Mouse (Mus musculus): ENCODE measurements around the gene Brd4. TPM values are rescaled to one million over a fixed set of nuclear protein-coding genes. Genes with fewer than 3 reads are reported as not detected.

Gene Brd4
- total RNA-seq, 2 experiments from 2014 or later, result 64.0 to 67.4 TPM

GRCm38 (mm10) chr17:32283341-32283740 lies 1.2 kb downstream of the Brd4 start:
- DNase-seq, result peak in 1 of 2 experiments; percentile 35
- intact Hi-C loops (cut with DNase I), result loop anchor here (5.0 kb wide), 2 partner anchors 46 to 61 kb away; no protein-coding TSS in a partner anchor

- no peak for DNase-seq
- intact Hi-C loops (cut with DNase I), result loop anchor here (5.0 kb wide), 2 partner anchors 44 to 59 kb away; no protein-coding TSS in a partner anchor
Measured at GRCm38 (mm10) chr17:32281611-32282310, 2.8 kb downstream of the Brd4 start.

DNA sequence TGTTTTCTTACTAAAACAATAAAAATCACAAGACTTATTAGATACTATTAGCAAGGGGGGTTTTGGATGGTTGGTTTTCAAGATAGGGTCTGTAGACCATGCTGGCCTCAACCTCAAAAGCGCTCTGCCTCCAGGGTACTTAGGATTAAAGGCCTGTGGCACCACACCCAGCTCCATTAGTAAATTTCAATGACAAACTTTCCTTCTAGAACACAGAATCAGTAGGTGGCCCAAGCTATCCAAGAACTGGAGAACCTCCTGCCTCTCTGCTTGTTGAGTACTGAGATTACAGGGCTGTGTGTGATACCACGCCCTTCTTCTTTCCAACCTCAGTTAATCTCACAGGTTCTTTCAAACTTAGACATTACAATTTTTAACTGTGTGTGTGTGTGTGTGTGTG lies 3.4 kb downstream of the Brd4 start:
- no peak for DNase-seq
- intact Hi-C loops (cut with DNase I), result loop anchor here (5.0 kb wide), 2 partner anchors 44 to 59 kb away; no protein-coding TSS in a partner anchor

DNA sequence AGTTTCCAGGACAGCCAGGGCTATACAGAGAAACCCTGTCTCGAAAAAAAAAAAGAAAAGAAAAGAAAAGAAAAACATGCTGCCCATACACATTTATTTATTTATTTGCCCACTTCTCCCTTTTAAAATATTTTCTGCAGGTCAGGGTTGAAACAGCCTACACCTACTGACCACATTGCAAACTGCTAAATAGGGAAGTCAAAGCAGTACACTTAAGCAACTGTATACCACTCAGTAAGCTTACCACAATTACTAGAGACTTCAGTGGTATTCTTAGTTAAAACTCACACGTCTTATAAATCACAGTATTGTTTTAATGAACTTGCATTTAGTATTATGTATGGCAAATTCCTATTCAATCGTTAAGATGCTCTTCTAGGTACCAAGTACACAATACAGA lies 3.9 kb downstream of the Brd4 start:
- intact Hi-C loops (cut with DNase I), result loop anchor here (5.0 kb wide), 2 partner anchors 43 to 58 kb away; no protein-coding TSS in a partner anchor
- no peak for DNase-seq

- intact Hi-C loops (cut with DNase I), result no loop called here
- DNase-seq, result no peak
Measured at GRCm38 (mm10) chr17:32277201-32277600, 7.3 kb downstream of the Brd4 start.

DNA sequence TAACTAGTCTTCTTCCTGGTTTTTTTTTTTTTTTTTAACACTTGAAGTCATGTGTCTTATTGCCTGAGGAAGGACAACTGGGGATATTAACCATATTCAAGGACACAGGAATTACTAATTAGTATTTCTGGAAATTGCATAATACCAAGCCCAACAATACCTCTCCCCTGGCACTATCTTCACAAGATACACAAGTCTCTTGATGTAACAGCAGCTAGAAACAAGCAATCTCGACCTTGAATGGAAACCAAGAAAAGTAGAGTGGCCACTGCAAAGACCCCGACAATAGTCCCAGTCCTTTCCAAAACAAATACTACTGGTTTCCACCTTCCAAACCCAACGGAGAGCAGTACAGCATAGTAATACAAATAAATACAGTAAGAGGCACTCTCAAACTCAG lies 9.0 kb downstream of the Brd4 start:
- DNase-seq, result no peak
- intact Hi-C loops (cut with DNase I), result no loop called here

GRCm38 (mm10) chr17:32269151-32269550 lies 15.4 kb downstream of the Brd4 start:
- DNase-seq, result no peak
- intact Hi-C loops (cut with DNase I), result no loop called here

DNA sequence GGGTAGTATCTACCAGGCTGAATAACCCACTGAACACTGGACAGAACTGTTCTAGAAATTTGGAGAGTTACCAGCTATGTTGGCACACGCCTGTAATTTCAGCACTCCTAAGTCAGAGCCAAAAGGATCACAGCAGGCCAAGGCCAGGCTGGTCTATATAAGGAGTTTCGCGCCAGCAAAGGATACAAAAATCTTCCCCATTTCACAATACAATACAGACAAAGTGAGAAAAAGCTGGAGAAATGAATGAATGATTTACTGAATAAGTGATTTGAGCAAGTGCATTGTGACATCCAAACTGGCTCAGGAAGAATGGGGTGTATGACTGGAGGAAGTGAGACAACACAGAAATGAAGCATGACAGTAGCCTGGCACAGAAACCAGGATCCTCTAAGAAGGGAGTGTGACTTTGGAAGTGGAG lies 16.0 kb downstream of the Brd4 start:
- intact Hi-C loops (cut with DNase I), result no loop called here
- peak in 1 of 2 experiments; percentile 30 for DNase-seq

DNA sequence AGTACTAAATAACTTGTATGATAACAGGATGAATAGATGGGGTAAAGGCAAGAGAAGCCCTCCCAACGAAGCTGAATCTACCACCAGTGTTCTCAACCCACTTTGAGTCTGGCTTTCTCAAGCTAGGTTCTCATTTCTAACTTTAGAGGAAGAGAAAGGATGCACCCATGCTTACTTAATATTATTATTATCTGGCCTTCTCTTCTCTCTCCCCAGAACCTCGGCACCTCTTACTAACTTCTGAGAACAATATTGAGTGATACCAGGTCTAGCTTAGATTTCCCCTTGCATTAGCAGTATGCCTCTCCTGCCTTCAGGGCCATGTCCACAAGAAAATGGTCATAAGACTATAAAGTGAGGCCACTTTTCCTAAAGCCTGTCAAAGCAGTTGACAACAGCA lies 16.4 kb downstream of the Brd4 start:
- intact Hi-C loops (cut with DNase I), result no loop called here
- DNase-seq, result no peak

DNA sequence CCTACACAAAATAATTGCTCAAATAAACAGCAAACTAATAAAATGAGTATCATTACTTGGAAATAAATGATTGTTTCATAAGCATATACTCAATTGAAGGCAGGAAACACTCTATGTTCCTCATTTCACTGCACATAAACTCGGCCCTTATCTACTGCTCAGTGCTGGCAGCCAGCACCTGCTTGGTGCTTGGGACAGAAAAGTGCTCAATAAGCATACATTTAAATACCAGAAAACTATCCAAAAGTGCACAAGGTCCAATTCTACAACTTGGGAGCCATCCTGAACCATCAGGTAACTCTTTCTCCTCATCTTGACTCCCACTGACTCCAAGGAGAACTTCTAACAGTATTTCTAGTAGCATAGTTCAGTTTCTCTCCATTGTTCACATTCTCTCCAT lies 16.9 kb downstream of the Brd4 start:
- intact Hi-C loops (cut with DNase I), result no loop called here
- DNase-seq, result no peak

DNA sequence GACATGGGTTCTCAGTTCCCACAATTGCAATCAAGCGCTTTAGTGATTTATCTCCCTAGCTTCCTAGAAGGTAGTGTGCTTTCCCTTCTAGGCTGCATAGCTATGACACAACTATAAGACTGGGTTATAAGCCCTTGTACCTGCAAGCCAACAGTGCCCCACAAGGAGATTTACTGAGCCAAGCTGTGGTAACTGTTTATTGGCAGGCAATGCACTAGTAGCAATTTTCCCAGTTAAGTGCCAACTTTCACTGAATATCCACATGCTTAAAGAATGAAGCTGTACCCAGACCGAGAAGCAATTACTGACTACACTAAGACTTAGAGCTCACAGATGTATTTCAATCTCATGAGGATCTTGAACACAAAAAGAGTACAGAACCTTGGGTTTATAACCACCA lies 20.9 kb downstream of the Brd4 start:
- intact Hi-C loops (cut with DNase I), result no loop called here
- DNase-seq, result no peak

DNA sequence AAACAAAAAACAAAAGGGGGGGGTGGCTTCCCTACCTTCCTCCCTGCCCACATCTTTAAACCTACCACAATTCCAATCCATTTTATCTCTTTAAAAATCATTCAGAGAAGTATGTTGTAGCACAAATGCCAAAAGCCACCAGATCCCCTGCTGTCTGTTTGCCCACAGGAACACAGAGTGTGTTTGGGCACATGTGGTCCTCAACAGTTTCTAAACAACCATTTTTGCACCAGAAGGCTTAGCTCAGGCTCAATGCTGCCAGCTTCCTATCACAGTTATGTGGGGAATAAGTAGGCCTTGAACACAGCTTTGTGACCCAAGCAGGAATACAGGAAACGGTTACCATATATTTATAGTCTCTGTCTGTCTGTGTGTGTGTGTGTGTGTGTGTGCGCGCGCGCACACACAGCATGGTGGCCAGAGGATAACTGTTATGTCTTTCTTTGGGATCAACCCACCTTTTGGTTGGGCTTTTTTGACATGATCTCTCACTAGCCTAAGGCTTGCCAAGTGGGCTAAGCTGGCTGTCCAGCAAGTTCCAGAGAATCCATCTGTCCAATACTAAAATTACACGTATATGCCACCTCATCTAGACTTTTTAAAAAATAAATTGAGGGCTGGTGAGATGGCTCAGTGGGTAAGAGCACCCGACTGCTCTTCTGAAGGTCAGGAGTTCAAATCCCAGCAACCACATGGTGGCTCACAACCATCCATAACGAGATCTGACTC lies 21.5 kb downstream of the Brd4 start:
- intact Hi-C loops (cut with DNase I), result no loop called here

DNA sequence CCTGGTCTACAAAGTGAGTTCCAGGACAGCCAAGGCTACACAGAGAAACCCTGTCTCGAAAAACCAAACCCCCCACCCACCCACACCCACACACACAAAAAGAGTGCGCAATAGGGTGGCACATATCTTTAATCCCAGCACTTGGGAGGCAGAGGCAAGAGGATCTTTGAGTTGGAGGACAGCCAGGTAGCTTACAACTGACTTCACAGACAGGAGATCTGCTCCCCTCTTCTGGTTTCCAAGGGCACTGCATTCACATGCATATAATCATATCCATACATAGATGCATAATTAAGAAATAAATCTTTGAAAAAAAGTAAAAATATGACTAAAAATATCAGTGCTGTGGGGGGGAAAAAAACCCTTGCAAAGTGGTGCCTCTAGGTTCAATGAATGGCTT lies 25.7 kb downstream of the Brd4 start:
- DNase-seq, result no peak
- intact Hi-C loops (cut with DNase I), result no loop called here

More for the DNA sequence above, 21.5 kb downstream of the Brd4 start:
- DNase-seq, result no peak

- intact Hi-C loops (cut with DNase I), result no loop called here
Measured at GRCm38 (mm10) chr17:32257944-32258343, 26.6 kb downstream of the Brd4 start.

DNA sequence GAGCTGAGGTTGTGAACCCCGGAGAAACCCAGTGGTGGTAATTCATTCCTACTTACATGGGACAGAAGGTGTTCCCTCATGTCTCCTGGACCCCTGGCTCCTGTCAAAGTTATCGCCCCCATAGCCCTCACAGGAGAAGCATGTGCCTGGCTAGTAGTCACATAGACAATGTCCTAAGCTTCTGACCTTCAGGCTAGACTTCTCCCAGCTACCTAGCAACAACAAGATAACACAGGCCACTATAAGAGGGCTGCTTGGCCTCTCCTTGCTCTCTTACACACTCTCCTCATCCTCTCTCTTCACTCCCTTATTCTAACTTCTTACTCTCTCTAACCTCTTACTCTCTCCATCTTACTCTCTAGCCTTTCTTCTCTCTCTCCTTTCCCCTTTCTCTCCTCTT lies 27.1 kb downstream of the Brd4 start:
- intact Hi-C loops (cut with DNase I), result no loop called here
- no peak for DNase-seq

More at GRCm38 (mm10) chr17:32257944-32258343, 26.6 kb downstream of the Brd4 start:
- DNase-seq, result no peak

- no peak for DNase-seq
- intact Hi-C loops (cut with DNase I), result no loop called here
Measured at GRCm38 (mm10) chr17:32256896-32257295, 27.6 kb downstream of the Brd4 start.

- no peak for DNase-seq
- intact Hi-C loops (cut with DNase I), result no loop called here
Measured at GRCm38 (mm10) chr17:32253261-32253660, 31.3 kb downstream of the Brd4 start.

DNA sequence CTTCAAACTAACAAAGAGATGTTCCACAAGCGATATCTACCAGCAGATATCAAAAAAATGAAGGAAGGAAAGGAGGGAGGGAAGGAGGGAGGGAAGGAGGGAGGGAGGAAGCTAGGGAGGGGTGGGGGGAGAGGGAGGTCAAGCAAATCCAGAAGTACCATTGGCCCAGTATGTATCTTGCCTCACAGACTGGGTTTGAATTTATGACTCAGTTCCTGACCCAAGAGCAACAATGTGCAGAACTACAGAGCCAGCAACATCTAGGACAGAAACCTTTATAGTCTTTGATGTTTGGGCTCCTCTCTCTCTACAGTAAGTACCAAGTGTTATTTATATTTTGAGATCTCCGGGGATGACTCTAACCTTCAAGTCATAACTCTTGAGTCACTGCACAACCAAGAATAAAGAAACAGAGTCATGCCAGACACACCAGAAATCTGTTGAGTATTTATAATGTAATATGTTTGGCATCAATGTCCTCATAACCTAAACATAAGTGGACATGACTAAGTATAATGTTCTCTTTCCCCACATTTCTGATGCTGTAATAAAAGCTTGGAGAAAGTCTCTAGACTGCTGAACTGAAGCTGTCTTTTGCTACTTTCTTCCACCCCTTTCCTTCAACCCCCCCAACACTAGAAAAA lies 32.6 kb downstream of the Brd4 start:
- intact Hi-C loops (cut with DNase I), result no loop called here
- DNase-seq, result no peak

DNA sequence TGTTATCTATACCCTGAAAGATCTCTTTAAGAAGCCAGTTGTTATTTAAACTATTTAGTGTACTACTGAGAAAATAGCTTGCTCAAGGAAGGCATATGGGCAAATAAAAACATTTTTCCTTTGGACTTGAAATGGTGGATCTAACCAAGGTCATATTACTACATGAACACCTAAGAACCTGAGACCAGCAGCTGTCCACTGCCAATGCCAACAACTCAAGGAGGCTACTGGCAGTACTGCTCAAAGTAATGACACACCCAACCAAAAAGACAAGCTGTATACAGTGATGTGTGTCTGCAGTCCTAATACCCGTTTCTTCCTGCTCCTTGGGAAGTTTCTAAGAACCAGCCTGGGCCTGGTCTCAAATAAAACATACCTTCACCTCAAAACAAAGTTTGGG lies 34.5 kb downstream of the Brd4 start:
- no peak for DNase-seq
- intact Hi-C loops (cut with DNase I), result no loop called here

DNA sequence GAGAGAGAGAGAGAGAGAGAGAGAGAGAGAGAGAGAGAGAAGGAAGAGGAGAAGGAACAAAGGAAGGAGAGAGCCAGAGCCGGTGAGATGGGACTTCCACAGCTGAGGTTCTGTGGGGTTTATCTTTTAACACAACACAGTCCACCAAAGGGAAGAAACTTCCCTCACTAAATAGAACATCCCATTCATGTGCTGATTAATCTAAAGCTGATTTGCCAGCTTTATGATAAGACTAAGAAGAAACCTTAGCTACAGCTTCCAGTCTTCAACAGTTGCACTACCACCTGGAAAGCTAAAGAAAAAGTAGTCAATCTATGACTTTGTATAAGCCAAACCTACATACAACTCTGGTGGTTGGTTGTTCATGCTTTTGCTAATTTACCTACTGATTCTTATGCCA lies 36.3 kb downstream of the Brd4 start:
- intact Hi-C loops (cut with DNase I), result no loop called here
- no peak for DNase-seq

GRCm38 (mm10) chr17:32247616-32248015 lies 36.9 kb downstream of the Brd4 start:
- intact Hi-C loops (cut with DNase I), result no loop called here

More at GRCm38 (mm10) chr17:32247616-32248015, 36.9 kb downstream of the Brd4 start:
- no peak for DNase-seq

Data from heart, postnatal 14 days (tissue).